Mouse (Mus musculus): Measurements from ENCODE around the gene Pcbp3. TPM values are rescaled to one million over a fixed set of nuclear protein-coding genes. Genes with fewer than 3 reads are reported as not detected.

The Pcbp3 gene
- polyA plus RNA-seq, 1 experiment: 23.5 TPM

DNA sequence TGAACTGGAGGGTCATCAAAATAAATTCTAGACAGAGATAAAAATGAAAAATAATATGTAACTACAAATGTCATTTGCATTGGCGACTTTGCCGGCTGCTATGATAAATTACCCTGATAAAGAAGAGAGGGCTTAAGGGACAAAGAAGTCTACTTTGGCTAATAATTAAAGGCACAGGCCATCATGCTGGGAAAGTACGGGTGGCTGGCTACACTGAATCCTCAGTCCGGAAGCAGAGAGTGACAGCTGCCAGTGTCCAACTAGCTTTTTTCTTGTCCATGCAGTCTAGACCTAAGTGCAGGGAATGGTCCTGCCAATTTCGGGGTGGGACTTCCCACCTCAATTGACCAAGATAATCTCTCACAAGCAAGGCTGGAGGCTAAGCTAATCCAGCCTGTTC, 121.1 kb downstream of the Pcbp3 start:
- Histone ChIP-seq H3K4me1 (ENCODE audit: control insufficient read depth, insufficient read depth, low read length) (peaks cover 9% of the 10 kb centered on the region), H3K27ac (ENCODE audit: insufficient read depth, low read depth, low read length) (peak overlapping the region; percentile 64; the same call in 1 of the 2 replicates), H3K4me3 (ENCODE audit: insufficient read depth, low read depth, low read length) (no peak overlapping the region), H3K27me3 (replicated peaks; ENCODE audit: control insufficient read depth, insufficient read depth, low read length) (no peaks in the 10 kb centered on the region), H3K36me3 (ENCODE audit: control insufficient read depth, insufficient read depth, low read length) (no peaks in the 10 kb centered on the region)
- DNase-seq: peak; percentile 62
- 32% methylated on average over 5 of the region's 5 CpGs for WGBS
- no peak for TF ChIP-seq CTCF (conservative IDR thresholded peaks at IDR 0.05; ENCODE audit: insufficient read depth, insufficient read length, low read depth, low read length)
- no peak for TF ChIP-seq POLR2A (IDR thresholded peaks at IDR 0.05; ENCODE audit: low read depth, low read length)

DNA sequence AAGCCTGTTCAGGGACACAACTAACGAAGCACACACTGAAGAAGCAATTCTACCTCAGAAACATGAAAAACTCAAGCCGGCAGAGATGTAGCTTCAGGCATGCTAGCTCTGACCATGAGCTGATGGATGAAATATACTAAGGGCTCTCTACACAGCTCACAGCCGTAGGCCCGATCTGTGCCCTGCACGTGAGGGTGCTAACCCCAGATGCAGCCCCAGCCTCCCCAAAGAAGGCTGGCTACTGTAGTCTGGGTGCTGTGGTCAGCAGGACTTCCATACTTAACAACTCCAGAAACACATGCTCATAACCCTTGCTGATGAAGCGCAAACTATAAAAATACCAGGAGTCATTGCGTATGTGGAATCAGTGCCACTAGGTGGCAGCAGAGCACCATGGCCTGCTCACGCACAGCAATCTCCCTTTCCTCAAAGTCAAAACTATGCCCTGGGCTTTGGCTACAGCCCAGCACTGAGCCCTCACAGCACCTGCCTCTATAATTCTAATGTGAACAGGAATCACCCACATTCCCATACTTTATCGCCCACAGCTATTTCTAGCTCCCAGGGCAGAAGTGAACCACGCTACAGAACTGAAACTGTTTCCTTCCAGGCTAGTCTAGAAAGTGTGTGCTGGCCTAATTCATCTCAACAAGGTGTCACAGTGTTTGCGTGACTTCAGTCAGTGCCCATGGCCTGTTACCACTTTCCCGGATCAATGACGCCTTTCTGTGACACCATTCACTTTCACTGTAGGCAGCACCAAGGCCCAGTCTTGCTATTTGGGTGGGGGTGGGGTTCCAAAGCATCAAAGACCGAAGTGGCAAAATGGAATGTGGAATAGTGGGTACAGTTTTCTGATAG, 126.0 kb downstream of the Pcbp3 start:
- Histone ChIP-seq H3K27me3 (replicated peaks; ENCODE audit: control insufficient read depth, insufficient read depth, low read length) (no peaks in the 10 kb centered on the region), H3K36me3 (ENCODE audit: control insufficient read depth, insufficient read depth, low read length) (no peaks in the 10 kb centered on the region), H3K4me1 (ENCODE audit: control insufficient read depth, insufficient read depth, low read length) (peaks cover 2% of the 10 kb centered on the region; the same call in 1 of the 2 replicates), H3K4me3 (ENCODE audit: insufficient read depth, low read depth, low read length) (no peak overlapping the region), H3K27ac (ENCODE audit: insufficient read depth, low read depth, low read length) (no peak overlapping the region)
- TF ChIP-seq CTCF (conservative IDR thresholded peaks at IDR 0.05; ENCODE audit: insufficient read depth, insufficient read length, low read depth, low read length) (peak; percentile 100; the same call in 1 of the 2 replicates), POLR2A (IDR thresholded peaks at IDR 0.05; ENCODE audit: low read depth, low read length) (no peak)
- 52% methylated on average over 14 of the region's 14 CpGs for WGBS
- DNase-seq: peak; percentile 90

DNA sequence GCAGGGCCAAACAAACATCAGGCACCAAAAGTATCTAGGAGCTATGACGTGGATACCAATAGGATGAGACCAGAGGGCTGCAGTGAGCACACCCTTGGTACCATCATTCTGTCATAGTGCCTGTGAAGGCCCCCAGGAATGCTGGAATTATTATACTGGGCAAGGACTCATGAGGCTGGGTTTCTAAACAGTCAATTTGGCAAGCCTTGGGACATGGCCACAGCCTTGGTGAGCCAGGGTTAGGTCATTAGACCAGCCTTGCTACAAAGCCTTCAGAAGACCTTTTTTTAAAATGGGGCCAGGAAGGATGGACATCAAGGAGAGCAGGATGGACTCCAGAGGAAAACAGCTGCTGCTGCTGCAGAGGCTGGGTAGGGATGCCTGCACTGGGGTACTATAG, 128.8 kb downstream of the Pcbp3 start:
- H3K36me3 ChIP-seq (ENCODE audit: control insufficient read depth, insufficient read depth, low read length): no peaks in the 10 kb centered on the region
- DNase-seq: no peak
- TF ChIP-seq POLR2A (IDR thresholded peaks at IDR 0.05; ENCODE audit: low read depth, low read length): no peak
- TF ChIP-seq CTCF (conservative IDR thresholded peaks at IDR 0.05; ENCODE audit: insufficient read depth, insufficient read length, low read depth, low read length): no peak
- no peaks in the 10 kb centered on the region for H3K27me3 ChIP-seq (replicated peaks; ENCODE audit: control insufficient read depth, insufficient read depth, low read length)
- H3K4me1 ChIP-seq (ENCODE audit: control insufficient read depth, insufficient read depth, low read length): no peaks in the 10 kb centered on the region; the same call in 1 of the 2 replicates
- WGBS: 79% methylated on average over 1 of the region's 1 CpGs
- H3K27ac ChIP-seq (ENCODE audit: insufficient read depth, low read depth, low read length): no peak overlapping the region
- H3K4me3 ChIP-seq (ENCODE audit: insufficient read depth, low read depth, low read length): no peak overlapping the region

DNA sequence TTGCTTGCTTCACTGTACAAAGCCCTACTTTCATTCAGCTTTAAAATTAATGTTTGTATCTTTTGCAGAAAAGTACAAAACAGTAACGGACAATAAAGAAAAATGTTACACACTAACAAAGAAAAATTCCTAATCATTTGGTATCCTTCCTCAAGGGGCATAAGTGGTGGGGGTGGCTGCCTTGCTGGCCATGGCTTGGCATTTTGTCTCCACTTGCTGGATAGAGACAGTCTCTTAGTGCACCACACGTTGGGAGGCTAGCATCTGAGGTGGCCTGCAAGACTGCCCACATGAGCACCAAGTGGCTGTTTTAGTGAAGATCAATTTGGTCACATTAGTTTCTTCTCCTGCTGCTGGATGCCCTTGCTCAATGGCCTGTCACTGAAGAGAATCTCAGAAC, 129.8 kb downstream of the Pcbp3 start:
- Histone ChIP-seq H3K4me1 (ENCODE audit: control insufficient read depth, insufficient read depth, low read length) (no peaks in the 10 kb centered on the region; the same call in 1 of the 2 replicates), H3K36me3 (ENCODE audit: control insufficient read depth, insufficient read depth, low read length) (no peaks in the 10 kb centered on the region), H3K27me3 (replicated peaks; ENCODE audit: control insufficient read depth, insufficient read depth, low read length) (no peaks in the 10 kb centered on the region), H3K27ac (ENCODE audit: insufficient read depth, low read depth, low read length) (no peak overlapping the region), H3K4me3 (ENCODE audit: insufficient read depth, low read depth, low read length) (no peak overlapping the region)
- no peak for DNase-seq
- 88% methylated on average over 2 of the region's 2 CpGs for WGBS
- TF ChIP-seq CTCF (conservative IDR thresholded peaks at IDR 0.05; ENCODE audit: insufficient read depth, insufficient read length, low read depth, low read length) (no peak), POLR2A (IDR thresholded peaks at IDR 0.05; ENCODE audit: low read depth, low read length) (no peak)

DNA sequence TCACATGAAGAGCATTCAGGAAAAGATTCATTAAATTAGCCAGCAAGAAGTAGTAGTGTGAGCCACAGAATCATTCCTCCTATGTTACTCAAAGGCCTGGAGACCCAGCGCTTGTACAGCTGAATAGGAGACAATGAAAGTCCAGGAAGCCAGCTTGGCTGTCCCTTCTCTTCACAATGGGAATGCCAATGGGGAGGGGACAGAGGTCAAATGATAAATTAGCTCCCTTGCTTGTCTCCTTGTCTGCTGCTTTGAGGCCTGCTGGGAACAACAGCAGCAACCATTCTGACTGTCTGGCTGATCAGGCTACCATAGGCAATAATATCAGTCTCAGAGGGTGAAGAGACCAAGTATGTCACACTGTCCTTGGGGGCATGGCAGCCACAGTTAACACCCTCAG, 130.5 kb downstream of the Pcbp3 start:
- no peaks in the 10 kb centered on the region for H3K36me3 ChIP-seq (ENCODE audit: control insufficient read depth, insufficient read depth, low read length)
- no peak for DNase-seq
- no peak overlapping the region for H3K27ac ChIP-seq (ENCODE audit: insufficient read depth, low read depth, low read length)
- TF ChIP-seq CTCF (conservative IDR thresholded peaks at IDR 0.05; ENCODE audit: insufficient read depth, insufficient read length, low read depth, low read length): no peak
- no peak for TF ChIP-seq POLR2A (IDR thresholded peaks at IDR 0.05; ENCODE audit: low read depth, low read length)
- no peaks in the 10 kb centered on the region for H3K27me3 ChIP-seq (replicated peaks; ENCODE audit: control insufficient read depth, insufficient read depth, low read length)
- WGBS: 79% methylated on average over 1 of the region's 1 CpGs
- no peak overlapping the region for H3K4me3 ChIP-seq (ENCODE audit: insufficient read depth, low read depth, low read length)
- no peaks in the 10 kb centered on the region; the same call in 1 of the 2 replicates for H3K4me1 ChIP-seq (ENCODE audit: control insufficient read depth, insufficient read depth, low read length)

DNA sequence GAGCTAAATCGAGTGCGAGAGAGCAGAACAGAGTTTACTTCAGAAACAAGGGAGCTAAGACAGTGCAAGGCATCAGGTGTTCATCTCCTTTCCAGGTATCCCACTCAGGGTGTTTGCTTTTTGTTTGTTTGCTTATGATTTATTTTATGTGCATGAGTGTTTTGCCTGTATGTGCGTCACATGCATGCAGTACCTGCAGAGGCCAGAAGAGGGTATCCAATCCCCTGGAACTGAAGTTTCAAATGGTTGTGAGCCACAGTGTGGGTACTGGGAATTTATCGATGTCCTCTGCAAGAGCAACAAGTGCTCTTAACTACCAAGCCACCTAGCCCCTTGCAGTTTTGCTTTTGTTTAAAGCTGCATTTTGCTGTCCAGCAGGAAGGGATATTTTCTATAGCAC, 132.8 kb downstream of the Pcbp3 start:
- H3K4me1 ChIP-seq (ENCODE audit: control insufficient read depth, insufficient read depth, low read length): no peaks in the 10 kb centered on the region
- DNase-seq: no peak
- H3K27me3 ChIP-seq (replicated peaks; ENCODE audit: control insufficient read depth, insufficient read depth, low read length): no peaks in the 10 kb centered on the region
- H3K4me3 ChIP-seq (ENCODE audit: insufficient read depth, low read depth, low read length): no peak overlapping the region
- H3K27ac ChIP-seq (ENCODE audit: insufficient read depth, low read depth, low read length): no peak overlapping the region
- H3K36me3 ChIP-seq (ENCODE audit: control insufficient read depth, insufficient read depth, low read length): no peaks in the 10 kb centered on the region
- no peak for TF ChIP-seq CTCF (conservative IDR thresholded peaks at IDR 0.05; ENCODE audit: insufficient read depth, insufficient read length, low read depth, low read length)
- no peak for TF ChIP-seq POLR2A (IDR thresholded peaks at IDR 0.05; ENCODE audit: low read depth, low read length)
- 96% methylated on average over 4 of the region's 4 CpGs for WGBS

DNA sequence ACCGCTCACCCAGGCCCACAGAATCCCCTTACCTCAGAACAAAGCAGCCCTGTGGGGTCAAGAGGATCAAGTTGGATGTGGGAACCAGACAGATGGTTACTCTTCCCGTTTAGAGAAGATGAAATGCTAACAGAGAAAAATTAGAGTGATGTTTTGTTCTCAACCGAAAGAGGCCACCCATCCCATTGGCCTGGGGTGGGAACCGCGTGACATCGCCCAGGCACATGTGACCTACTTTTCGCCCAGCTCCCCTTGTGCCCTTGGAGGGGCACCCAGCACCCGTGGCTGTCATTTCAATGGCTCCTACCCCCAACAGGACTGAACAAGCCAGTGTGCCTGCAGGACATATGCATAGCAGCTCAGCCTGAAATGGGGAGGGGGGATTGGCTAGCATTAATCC, 139.0 kb downstream of the Pcbp3 start:
- no peaks in the 10 kb centered on the region for H3K27me3 ChIP-seq (replicated peaks; ENCODE audit: control insufficient read depth, insufficient read depth, low read length)
- no peak for TF ChIP-seq CTCF (conservative IDR thresholded peaks at IDR 0.05; ENCODE audit: insufficient read depth, insufficient read length, low read depth, low read length)
- TF ChIP-seq POLR2A (IDR thresholded peaks at IDR 0.05; ENCODE audit: low read depth, low read length): no peak

More for the DNA sequence above, 139.0 kb downstream of the Pcbp3 start:
- Histone ChIP-seq H3K27ac (ENCODE audit: insufficient read depth, low read depth, low read length) (no peak overlapping the region), H3K4me3 (ENCODE audit: insufficient read depth, low read depth, low read length) (no peak overlapping the region), H3K36me3 (ENCODE audit: control insufficient read depth, insufficient read depth, low read length) (no peaks in the 10 kb centered on the region), H3K4me1 (ENCODE audit: control insufficient read depth, insufficient read depth, low read length) (no peaks in the 10 kb centered on the region)
- no peak for DNase-seq
- 81% methylated on average over 8 of the region's 8 CpGs for WGBS
